Mouse (Mus musculus) intestine, embryonic 16.5 days (tissue): ENCODE results near the gene Mcrip2. TPM values are rescaled to one million over a fixed set of nuclear protein-coding genes. Genes with fewer than 3 reads are reported as not detected.

Source experiments
- ATAC-seq: fragments of 200-750 bp; cut with Nextera tagmentation; 2 replicates; pipeline ENCODE4 v1.8.0; 2017; ENCODE audit warnings: moderate TSS enrichment, moderate library complexity
- H3K27ac ChIP-seq: fragments of 300-500 bp; sonication (generic); 2 replicates; pipeline ENCODE4 v1.5.1; 2014; ENCODE audit warnings: mild to moderate bottlenecking, low read length
- H3K27me3 ChIP-seq: fragments of 300-500 bp; sonication (generic); replicated peaks from 2 replicates; pipeline ENCODE4 v1.6.1; 2014; ENCODE audit warnings: low read length, control low read depth, mixed read lengths; ENCODE audit not compliant: control insufficient read depth, insufficient read depth
- H3K36me3 ChIP-seq: fragments of 300-500 bp; sonication (generic); 2 replicates; pipeline ENCODE4 v1.6.1; 2014; ENCODE audit warnings: low read length, control low read depth; ENCODE audit not compliant: control insufficient read depth, insufficient read depth
- H3K4me1 ChIP-seq: fragments of 300-500 bp; sonication (generic); 2 replicates; pipeline ENCODE4 v1.6.1; 2014; ENCODE audit warnings: low read length, control low read depth, mixed read lengths; ENCODE audit not compliant: control insufficient read depth, insufficient read depth
- H3K4me2 ChIP-seq: fragments of 300-500 bp; sonication (generic); 2 replicates; pipeline ENCODE4 v1.6.1; 2014; ENCODE audit warnings: low read depth, low read length, control low read depth
- H3K4me3 ChIP-seq: fragments of 300-500 bp; sonication (generic); 2 replicates; pipeline ENCODE4 v1.5.1; 2014; ENCODE audit warnings: mild to moderate bottlenecking, low read length
- H3K9ac ChIP-seq: fragments of 300-500 bp; sonication (generic); 2 replicates; pipeline ENCODE4 v1.6.1; 2014; ENCODE audit warnings: low read depth, low read length
- H3K9me3 ChIP-seq: fragments of 300-500 bp; sonication (generic); 2 replicates; pipeline ENCODE4 v1.6.1; 2016; ENCODE audit warnings: low read length, control low read depth; ENCODE audit not compliant: control insufficient read depth
- WGBS: fragments of 180-500 bp; shearing (Covaris S2); extraction: QIAGEN DNeasy Blood & Tissue Kit; methylation state at CpG from one replicate; pipeline ENCODE4 v1.1.7; 2014; 5-methylcytosine and 5-hydroxymethylcytosine counted together
- polyA plus RNA-seq: library from polyadenylated mRNA; unstranded; fragments of >200 nt; fragmentation: Nextera tagmentation; extraction: Ambion mirVana; gene quantifications from 2 replicates; pipeline ENCODE4 v1.2.1, GENCODE M21; 2015

The Mcrip2 gene
- polyA plus RNA-seq, 1 experiment from 2014 or later, result 89.3 TPM

DNA sequence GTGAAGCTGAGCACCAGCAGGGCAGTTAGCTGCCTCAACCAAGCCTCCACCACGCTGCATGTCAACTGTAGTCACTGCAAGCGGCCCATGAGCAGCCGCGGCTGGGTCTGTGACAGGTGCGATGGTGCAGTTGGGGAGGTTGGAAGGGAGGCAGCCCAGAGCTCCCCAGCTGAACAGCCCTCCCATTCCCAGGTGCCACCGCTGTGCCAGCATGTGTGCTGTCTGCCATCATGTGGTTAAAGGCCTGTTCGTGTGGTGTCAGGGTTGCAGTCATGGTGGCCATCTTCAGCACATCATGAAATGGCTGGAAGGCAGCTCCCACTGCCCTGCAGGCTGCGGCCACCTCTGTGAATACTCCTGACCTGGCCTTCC, 40.4 kb downstream of the Mcrip2 start:
- 83% methylated on average over 8 of the region's 8 CpGs for WGBS
- Histone ChIP-seq H3K36me3 (peaks cover 15% of the 10 kb centered on the region), H3K4me3 (peak overlapping the region; percentile 69), H3K4me1 (peaks cover 51% of the 10 kb centered on the region), H3K27ac (peak overlapping the region; percentile 93), H3K9me3 (no peaks in the 10 kb centered on the region), H3K4me2 (peak overlapping the region; percentile 67), H3K27me3 (no peaks in the 10 kb centered on the region), H3K9ac (peak overlapping the region; percentile 82)
- ATAC-seq, result no peak

- Histone ChIP-seq H3K4me2 (no peak overlapping the region), H3K27me3 (no peaks in the 10 kb centered on the region), H3K4me1 (peaks cover 51% of the 10 kb centered on the region), H3K4me3 (no peak overlapping the region), H3K9me3 (no peaks in the 10 kb centered on the region), H3K36me3 (peaks cover 15% of the 10 kb centered on the region), H3K9ac (0 out of 2 replicates have a peak overlapping the region, but pooled peaks have one; percentile 82), H3K27ac (no peak overlapping the region)
- WGBS, result 88% methylated on average over 22 of the region's 22 CpGs
- no peak for ATAC-seq
Observed at GRCm38 (mm10) chr17:25827546-25828222, 40.9 kb downstream of the Mcrip2 start.

DNA sequence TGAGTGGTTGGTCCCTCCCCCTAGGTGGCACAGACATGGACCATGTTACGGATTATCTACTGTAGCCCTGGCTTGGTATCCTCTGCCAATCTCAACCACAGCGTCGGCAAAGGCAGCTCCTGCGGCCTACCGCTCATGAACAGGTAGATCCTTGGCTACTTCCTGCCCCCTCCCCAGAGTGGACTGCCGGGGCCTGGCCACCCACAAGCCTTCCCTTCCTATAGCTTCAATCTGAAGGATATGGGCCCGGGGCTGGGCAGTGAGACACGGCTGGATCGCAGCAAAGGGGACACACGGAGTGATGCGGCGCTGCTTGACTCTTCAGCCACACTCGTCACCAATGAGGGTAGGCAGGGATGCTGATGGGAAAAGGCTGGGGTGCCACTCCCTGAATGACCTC, 41.6 kb downstream of the Mcrip2 start:
- Histone ChIP-seq H3K4me1 (peaks cover 48% of the 10 kb centered on the region), H3K27ac (no peak overlapping the region), H3K4me2 (no peak overlapping the region), H3K27me3 (no peaks in the 10 kb centered on the region), H3K4me3 (no peak overlapping the region), H3K9me3 (no peaks in the 10 kb centered on the region), H3K36me3 (peaks cover 15% of the 10 kb centered on the region), H3K9ac (no peak overlapping the region)
- no peak for ATAC-seq
- WGBS, result 95% methylated on average over 13 of the region's 13 CpGs

- Histone ChIP-seq H3K9ac (no peak overlapping the region), H3K36me3 (peaks cover 12% of the 10 kb centered on the region), H3K9me3 (no peaks in the 10 kb centered on the region), H3K4me1 (peaks cover 39% of the 10 kb centered on the region), H3K27ac (no peak overlapping the region), H3K4me3 (no peak overlapping the region), H3K27me3 (0 out of 2 replicates have a peak, but pooled peaks cover 2% of the 10 kb centered on the region), H3K4me2 (no peak overlapping the region)
- ATAC-seq, result no peak
- 94% methylated on average over 27 of the region's 27 CpGs for WGBS
Observed at GRCm38 (mm10) chr17:25825984-25826570, 42.5 kb downstream of the Mcrip2 start.

- Histone ChIP-seq H3K4me3 (no peak overlapping the region), H3K36me3 (peaks cover 5% of the 10 kb centered on the region), H3K9ac (no peak overlapping the region), H3K27ac (no peak overlapping the region), H3K9me3 (no peaks in the 10 kb centered on the region), H3K4me2 (no peak overlapping the region), H3K27me3 (peaks cover 5% of the 10 kb centered on the region), H3K4me1 (peaks cover 31% of the 10 kb centered on the region)
- ATAC-seq, result no peak
- WGBS, result 91% methylated on average over 6 of the region's 6 CpGs
Observed at GRCm38 (mm10) chr17:25825311-25825710, 43.3 kb downstream of the Mcrip2 start.

GRCm38 (mm10) chr17:25824362-25825142, 44.0 kb downstream of the Mcrip2 start:
- ATAC-seq, result no peak
- Histone ChIP-seq H3K36me3 (peaks cover 5% of the 10 kb centered on the region), H3K4me2 (peak overlapping the region; percentile 92), H3K27me3 (peaks cover 12% of the 10 kb centered on the region), H3K4me3 (peak overlapping the region; percentile 53), H3K4me1 (peaks cover 25% of the 10 kb centered on the region), H3K27ac (no peak overlapping the region), H3K9ac (peak overlapping the region; percentile 73), H3K9me3 (no peaks in the 10 kb centered on the region)
- WGBS, result 73% methylated on average over 17 of the region's 17 CpGs

- WGBS, result under 1% methylated on average over 18 of the region's 18 CpGs
- Histone ChIP-seq H3K27ac (peak within 1 kb of the TSS; percentile 43), H3K36me3 (peaks cover 5% of the 10 kb centered on the region), H3K4me3 (peak within 1 kb of the TSS; percentile 53), H3K9me3 (no peaks in the 10 kb centered on the region), H3K4me2 (peak within 1 kb of the TSS; percentile 92), H3K4me1 (peaks cover 24% of the 10 kb centered on the region), H3K9ac (peak within 1 kb of the TSS; percentile 73), H3K27me3 (peaks cover 23% of the 10 kb centered on the region)
- peak; percentile 50; the same call in 1 of the 2 replicates for ATAC-seq
Observed at GRCm38 (mm10) chr17:25823452-25823851, 45.1 kb downstream of the Mcrip2 start, which contains the start of gene Wdr24. Gene Wdr24 (plus strand): TSS chr17:25823627.

GRCm38 (mm10) chr17:25818851-25819780, 49.4 kb downstream of the Mcrip2 start:
- H3K9ac ChIP-seq, result no peak overlapping the region
- peaks cover 33% of the 10 kb centered on the region for H3K27me3 ChIP-seq
- peaks cover 7% of the 10 kb centered on the region for H3K4me1 ChIP-seq
- peak overlapping the region; percentile 42 for H3K4me2 ChIP-seq
- no peaks in the 10 kb centered on the region for H3K36me3 ChIP-seq
- 7% methylated on average over 46 of the region's 46 CpGs for WGBS
- no peak overlapping the region for H3K27ac ChIP-seq
- H3K9me3 ChIP-seq, result no peaks in the 10 kb centered on the region
- ATAC-seq, result peak; percentile 54
- H3K4me3 ChIP-seq, result peak overlapping the region; percentile 21
